Mouse (Mus musculus): ENCODE data around the gene Rplp0. TPM values are rescaled to one million over a fixed set of nuclear protein-coding genes. Genes with fewer than 3 reads are reported as not detected.

Rplp0 gene
- polyA plus RNA-seq, 1 experiment from 2014 or later: 1,437 TPM

DNA sequence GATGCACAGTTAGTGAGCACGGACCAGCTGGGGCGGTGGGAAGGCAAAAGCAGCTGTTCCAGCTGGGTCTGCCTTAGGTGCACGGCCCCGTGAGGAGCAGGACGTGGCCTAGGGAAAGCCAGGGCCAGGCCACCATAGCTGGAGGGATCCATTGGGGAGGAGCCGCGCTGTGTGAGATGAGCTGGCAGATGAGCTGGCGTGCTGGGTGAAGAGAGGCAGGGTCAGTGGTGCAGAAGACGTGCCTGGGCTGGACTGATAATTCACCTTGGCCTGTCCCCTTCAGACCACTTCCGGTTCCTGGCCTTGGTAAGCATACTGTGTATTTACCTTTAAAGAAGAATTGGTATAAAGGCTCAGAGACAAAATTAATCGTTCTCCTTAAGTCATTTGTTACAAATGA is 52.3 kb downstream of the Rplp0 start:
- Histone ChIP-seq H3K9me3 (replicated peaks; ENCODE audit: control insufficient read depth, low read length) (no peaks in the 10 kb centered on the region), H3K27me3 (ENCODE audit: control insufficient read depth, insufficient read depth, low read length) (no peaks in the 10 kb centered on the region), H3K4me1 (ENCODE audit: control insufficient read depth, insufficient read depth, low read length) (no peaks in the 10 kb centered on the region), H3K27ac (replicated peaks; ENCODE audit: low read depth, low read length) (no peak overlapping the region), H3K4me3 (ENCODE audit: low read depth, low read length) (no peak overlapping the region), H3K36me3 (replicated peaks; ENCODE audit: control insufficient read depth, insufficient read depth, low read depth, low read length) (peaks cover 47% of the 10 kb centered on the region), H3K9ac (replicated peaks; ENCODE audit: low read length) (no peak overlapping the region), H3K4me2 (ENCODE audit: low read depth, low read length) (no peak overlapping the region)
- ATAC-seq (replicated peaks; ENCODE audit: insufficient number of reproducible peaks, low FRiP score, low TSS enrichment, low read depth) (no peak), DNase-seq (ENCODE audit: low spot score) (no peak)
- WGBS: 90% methylated on average over 11 of the region's 11 CpGs

Small RNAs within 50 kb of the gene (microRNA-seq; reads per million reads assigned to microRNA genes)
- gene Mir7029 (ENCODE audit: borderline number of aligned reads): not detected

Other genes with a start within 250 kb of the Rplp0 start
- gene Srsf9, start 232.3 kb upstream of the Rplp0 start, polyA plus RNA-seq (2014; fragmentation: Nextera tagmentation; extraction: Ambion mirVana): 376 and 390 TPM in 2 replicates
- gene Gatc, start 218.3 kb upstream of the Rplp0 start, polyA plus RNA-seq (2014; fragmentation: Nextera tagmentation; extraction: Ambion mirVana): 37.0 and 38.8 TPM in 2 replicates
- 66.7 and 68.9 TPM in 2 replicates for gene Triap1, start 218.2 kb upstream of the Rplp0 start, polyA plus RNA-seq (2014; fragmentation: Nextera tagmentation; extraction: Ambion mirVana)
- gene Cox6a1, start 210.5 kb upstream of the Rplp0 start, polyA plus RNA-seq (2014; fragmentation: Nextera tagmentation; extraction: Ambion mirVana): 569 and 629 TPM in 2 replicates
- gene Msi1, start 129.9 kb upstream of the Rplp0 start, polyA plus RNA-seq (2014; fragmentation: Nextera tagmentation; extraction: Ambion mirVana): 52.4 and 53.9 TPM in 2 replicates
- not detected in 2 replicates for gene Pla2g1b, start 93.2 kb upstream of the Rplp0 start, polyA plus RNA-seq (2014; fragmentation: Nextera tagmentation; extraction: Ambion mirVana)
- 12.7 and 17.2 TPM in 2 replicates for gene Sirt4, start 74.7 kb upstream of the Rplp0 start, polyA plus RNA-seq (2014; fragmentation: Nextera tagmentation; extraction: Ambion mirVana)
- 12.9 and 13.8 TPM in 2 replicates for gene Pxn, start 52.8 kb upstream of the Rplp0 start, polyA plus RNA-seq (2014; fragmentation: Nextera tagmentation; extraction: Ambion mirVana)
- gene Gcn1l1, start 5.8 kb downstream of the Rplp0 start, polyA plus RNA-seq (2014; fragmentation: Nextera tagmentation; extraction: Ambion mirVana): 29.3 and 31.4 TPM in 2 replicates
- gene Rab35, start 72.4 kb downstream of the Rplp0 start, polyA plus RNA-seq (2014; fragmentation: Nextera tagmentation; extraction: Ambion mirVana): 17.6 and 21.1 TPM in 2 replicates
- 6.8 and 8.6 TPM in 2 replicates for gene Bicdl1, start 172.2 kb downstream of the Rplp0 start, polyA plus RNA-seq (2014; fragmentation: Nextera tagmentation; extraction: Ambion mirVana)

Measured in embryonic facial prominence, embryonic 11.5 days (tissue).